8 mouse cellular contexts compared by ENCODE assay signal in genomic region chr11:116280751-116281663, GRCm38 (mm10). TPM values are rescaled to one million over a fixed set of nuclear protein-coding genes. Genes with fewer than 3 reads are reported as not detected.
DNase-seq lines count a peak whose midpoint lies in the region; ATAC-seq and TF ChIP-seq lines count a peak whose summit lies in the region.

Gene Galr2 (plus strand): TSS chr11:116280939.

- ATAC-seq in forebrain, embryonic 14.5 days, result no peak
- no peak for ATAC-seq in liver, embryonic 14.5 days (ENCODE audit: insufficient read depth)
- ATAC-seq in stomach, embryonic 16.5 days (ENCODE audit: insufficient read depth, low FRiP score), result no peak

- H3K27ac ChIP-seq in forebrain, embryonic 14.5 days (ENCODE audit: low read depth, low read length), result no peak within 1 kb of the TSS
- H3K27ac ChIP-seq in liver, embryonic 14.5 days, result no peak within 1 kb of the TSS
- no peak within 1 kb of the TSS for H3K27ac ChIP-seq in stomach, embryonic 16.5 days (ENCODE audit: low read length)

- peaks cover 51% of the 10 kb centered on the region for H3K27me3 ChIP-seq in forebrain, embryonic 14.5 days (replicated peaks; ENCODE audit: control insufficient read depth, insufficient read depth, low read length)
- peaks cover 43% of the 10 kb centered on the region for H3K27me3 ChIP-seq in liver, embryonic 14.5 days (ENCODE audit: control insufficient read depth, insufficient read depth, low read length)
- peaks cover 53% of the 10 kb centered on the region for H3K27me3 ChIP-seq in stomach, embryonic 16.5 days (ENCODE audit: control insufficient read depth, insufficient read depth, low read length)

- DNase-seq in right cerebral cortex, postnatal 4 days, result peak; percentile 33
- DNase-seq in right cerebral cortex, postnatal 14 days, result no peak
- DNase-seq in forebrain, embryonic 14.5 days (ENCODE audit: low spot score), result no peak
- DNase-seq in liver, embryonic 14.5 days (ENCODE audit: low read depth in 3 of 3, low spot score in 3 of 3), result no peak
- DNase-seq in cerebellum, postnatal 4 days (ENCODE audit: low spot score in 2 of 2), result no peak
- no peak for DNase-seq in adrenal gland, postnatal 25 days
- DNase-seq in spleen, postnatal 36 days (ENCODE audit: low spot score in 2 of 2), result no peak

- H3K4me3 ChIP-seq in forebrain, embryonic 14.5 days (ENCODE audit: low read depth, low read length), result peak within 1 kb of the TSS; percentile 22
- H3K4me3 ChIP-seq in liver, embryonic 14.5 days (ENCODE audit: insufficient read depth in 1 of 2, low read depth in 2 of 2, low read length in 2 of 2), result no peak within 1 kb of the TSS
- H3K4me3 ChIP-seq in stomach, embryonic 16.5 days (replicated peaks; ENCODE audit: low read length), result peak within 1 kb of the TSS; percentile 39

- H3K36me3 ChIP-seq in forebrain, embryonic 14.5 days (ENCODE audit: control insufficient read depth, insufficient read depth, low read length), result no peaks in the 10 kb centered on the region
- H3K36me3 ChIP-seq in liver, embryonic 14.5 days (replicated peaks; ENCODE audit: control insufficient read depth, insufficient read depth, low read depth), result no peaks in the 10 kb centered on the region
- no peaks in the 10 kb centered on the region for H3K36me3 ChIP-seq in stomach, embryonic 16.5 days (ENCODE audit: control insufficient read depth, insufficient read depth, low read length)

- H3K9ac ChIP-seq in forebrain, embryonic 14.5 days (ENCODE audit: low read length), result peak within 1 kb of the TSS; percentile 47; the same call in 1 of the 2 replicates
- no peak within 1 kb of the TSS for H3K9ac ChIP-seq in liver, embryonic 14.5 days (replicated peaks)
- peak within 1 kb of the TSS; percentile 62 for H3K9ac ChIP-seq in stomach, embryonic 16.5 days (ENCODE audit: low read length)

- peak within 1 kb of the TSS; percentile 39 for H3K4me2 ChIP-seq in forebrain, embryonic 14.5 days (ENCODE audit: low read length)
- peak within 1 kb of the TSS; percentile 2; the same call in 1 of the 2 replicates for H3K4me2 ChIP-seq in liver, embryonic 14.5 days (ENCODE audit: low read depth)
- peak within 1 kb of the TSS; percentile 55 for H3K4me2 ChIP-seq in stomach, embryonic 16.5 days (ENCODE audit: low read depth, low read length)

- 6% methylated on average over 48 of the region's 48 CpGs for WGBS in forebrain, embryonic 14.5 days
- WGBS in liver, embryonic 14.5 days (ENCODE audit: insufficient replicate concordance), result 7% methylated on average over 48 of the region's 48 CpGs
- 6% methylated on average over 48 of the region's 48 CpGs for WGBS in stomach, embryonic 16.5 days

- no peak for TF ChIP-seq CTCF in liver, embryonic 14.5 days (IDR thresholded peaks at IDR 0.05; ENCODE audit: low read depth)

- H3K4me1 ChIP-seq in forebrain, embryonic 14.5 days (ENCODE audit: control insufficient read depth, insufficient read depth, low read length), result peaks cover 2% of the 10 kb centered on the region; the same call in 1 of the 2 replicates
- H3K4me1 ChIP-seq in liver, embryonic 14.5 days (replicated peaks; ENCODE audit: control insufficient read depth in 2 of 2, insufficient read depth in 2 of 2, low read length in 1 of 2), result no peaks in the 10 kb centered on the region
- H3K4me1 ChIP-seq in stomach, embryonic 16.5 days (ENCODE audit: control insufficient read depth, insufficient read depth, low read length), result peaks cover 14% of the 10 kb centered on the region

- H3K9me3 ChIP-seq in forebrain, embryonic 14.5 days (replicated peaks; ENCODE audit: control insufficient read depth, low read length), result no peaks in the 10 kb centered on the region
- no peaks in the 10 kb centered on the region for H3K9me3 ChIP-seq in liver, embryonic 14.5 days (ENCODE audit: control insufficient read depth, low read length)
- no peaks in the 10 kb centered on the region for H3K9me3 ChIP-seq in stomach, embryonic 16.5 days (replicated peaks; ENCODE audit: control insufficient read depth, low read length)

- TF ChIP-seq EP300 in liver, embryonic 14.5 days (IDR thresholded peaks at IDR 0.05; ENCODE audit: low read depth), result no peak

RNA-seq across cellular contexts. Expression of gene Galr2, which starts in this region (rescaled TPM):
- 0.09 and 0.11 TPM in 2 replicates for polyA plus RNA-seq in forebrain, embryonic 14.5 days (2014; fragmentation: Nextera tagmentation; extraction: Ambion mirVana)
- polyA plus RNA-seq in liver, embryonic 14.5 days (2012; rRNA removed), result 0.02 TPM in 1 of 2 replicates, not detected in the other
- not detected in 2 replicates for polyA plus RNA-seq in liver, embryonic 14.5 days (2014; fragmentation: Nextera tagmentation; extraction: Ambion mirVana)
- polyA plus RNA-seq in stomach, embryonic 16.5 days (2015; fragmentation: Nextera tagmentation; extraction: Ambion mirVana), result 0.26 and 0.45 TPM in 2 replicates
- total RNA-seq in adrenal gland, postnatal 25 days (2021), result not detected in 2 replicates

Comparison
In these comparisons a context has a peak if more than half of its experiments do, and no peak if none do; other contexts are left out.
1. H3K4me2 ChIP-seq: peak in every context shown above with its lines; median percentile 55 in stomach, embryonic 16.5 days; 39 in forebrain, embryonic 14.5 days; 2 in liver, embryonic 14.5 days.
2. H3K4me3 ChIP-seq: peak in forebrain, embryonic 14.5 days (single experiment) and stomach, embryonic 16.5 days (single experiment); none in liver, embryonic 14.5 days (0 of 2).